Mouse (Mus musculus) forebrain, embryonic 14.5 days (tissue): ENCODE measurements at regions not wholly inside any gene's neighbourhood (a gene's known extent, or its start where the extent isn't known, plus 50 kb on each side); places are given as distances from the start of the nearest gene placed in this dataset.
A peak's percentile ranks its signal among the peaks of the same experiment; 100 is the strongest.

Experiments
- ATAC-seq: fragments of 200-750 bp; cut with Nextera tagmentation; 2 replicates; pipeline ENCODE4 v1.8.0; 2017; ENCODE audit warnings: mild to moderate bottlenecking, moderate library complexity
- DNase-seq: peaks from one replicate; pipeline ENCODE4 v3.0.0-alpha.2; 2015; ENCODE audit warnings: low spot score
- H3K27ac ChIP-seq: fragments of 300-500 bp; sonication (generic); 2 replicates; pipeline ENCODE4 v1.5.1; 2014; ENCODE audit warnings: low read depth, mild to moderate bottlenecking, control low read depth, low read length, moderate library complexity
- H3K27me3 ChIP-seq: fragments of 300-500 bp; sonication (generic); replicated peaks from 2 replicates; pipeline ENCODE4 v1.6.1; 2014; ENCODE audit warnings: low read length, control low read depth, mixed read lengths; ENCODE audit not compliant: control insufficient read depth, insufficient read depth
- H3K36me3 ChIP-seq: fragments of 300-500 bp; sonication (generic); 2 replicates; pipeline ENCODE4 v1.6.1; 2014; ENCODE audit warnings: low read length, control low read depth; ENCODE audit not compliant: control insufficient read depth, insufficient read depth
- H3K4me1 ChIP-seq: fragments of 300-500 bp; sonication (generic); 2 replicates; pipeline ENCODE4 v1.6.1; 2014; ENCODE audit warnings: antibody characterized with exemption, low read length, control low read depth; ENCODE audit not compliant: control insufficient read depth, insufficient read depth
- H3K4me2 ChIP-seq: fragments of 300-500 bp; sonication (generic); 2 replicates; pipeline ENCODE4 v1.6.1; 2014; ENCODE audit warnings: mild to moderate bottlenecking, control low read depth, low read length
- H3K4me3 ChIP-seq: fragments of 300-500 bp; sonication (generic); 2 replicates; pipeline ENCODE4 v1.5.1; 2014; ENCODE audit warnings: low read depth, low read length, control low read depth
- H3K9ac ChIP-seq: fragments of 300-500 bp; sonication (generic); 2 replicates; pipeline ENCODE4 v1.6.1; 2014; ENCODE audit warnings: mild to moderate bottlenecking, low read length, control low read depth, moderate library complexity
- H3K9me3 ChIP-seq: fragments of 300-500 bp; sonication (generic); replicated peaks from 2 replicates; pipeline ENCODE4 v1.6.1; 2016; ENCODE audit warnings: low read length, control low read depth, mixed read lengths; ENCODE audit not compliant: control insufficient read depth
- WGBS: fragments of 180-500 bp; shearing (Covaris S2); extraction: QIAGEN DNeasy Blood & Tissue Kit; methylation state at CpG from one replicate; pipeline ENCODE4 v1.1.7; 2014; 5-methylcytosine and 5-hydroxymethylcytosine counted together

GRCm38 (mm10) chr13:73405720-73406629, 61.0 kb upstream of the Lpcat1 start:
- no peak overlapping the region for H3K27ac ChIP-seq
- WGBS = 16% methylated on average over 20 of the region's 20 CpGs
- no peaks in the 10 kb centered on the region for H3K9me3 ChIP-seq
- no peak overlapping the region for H3K9ac ChIP-seq
- no peak overlapping the region for H3K4me2 ChIP-seq
- no peak for ATAC-seq
- H3K4me3 ChIP-seq = no peak overlapping the region
- H3K4me1 ChIP-seq = no peaks in the 10 kb centered on the region
- no peaks in the 10 kb centered on the region for H3K27me3 ChIP-seq
- DNase-seq = peak; percentile 39
- H3K36me3 ChIP-seq = no peaks in the 10 kb centered on the region

- Histone ChIP-seq H3K9me3 (no peaks in the 10 kb centered on the region), H3K4me3 (no peak overlapping the region), H3K27ac (no peak overlapping the region), H3K4me2 (no peak overlapping the region), H3K9ac (no peak overlapping the region), H3K4me1 (no peaks in the 10 kb centered on the region), H3K36me3 (no peaks in the 10 kb centered on the region), H3K27me3 (no peaks in the 10 kb centered on the region)
- 80% methylated on average over 1 of the region's 1 CpGs for WGBS
- ATAC-seq (no peak), DNase-seq (no peak)
Measured at GRCm38 (mm10) chr13:73400921-73401320, 66.1 kb upstream of the Lpcat1 start.

- H3K9me3 ChIP-seq = no peaks in the 10 kb centered on the region
- H3K4me3 ChIP-seq = no peak overlapping the region
- WGBS = 16% methylated on average over 4 of the region's 4 CpGs
- no peak overlapping the region for H3K9ac ChIP-seq
- H3K36me3 ChIP-seq = no peaks in the 10 kb centered on the region
- DNase-seq (no peak), ATAC-seq (no peak)
- H3K4me2 ChIP-seq = no peak overlapping the region
- no peak overlapping the region for H3K27ac ChIP-seq
- no peaks in the 10 kb centered on the region for H3K4me1 ChIP-seq
- H3K27me3 ChIP-seq = no peaks in the 10 kb centered on the region
Measured at GRCm38 (mm10) chr13:73397033-73397432, 68.7 kb upstream of the Ndufs6 start.

GRCm38 (mm10) chr13:73395856-73396255, 67.5 kb upstream of the Ndufs6 start:
- no peak for ATAC-seq
- H3K9ac ChIP-seq = no peak overlapping the region
- no peaks in the 10 kb centered on the region for H3K4me1 ChIP-seq
- no peaks in the 10 kb centered on the region for H3K36me3 ChIP-seq
- H3K4me3 ChIP-seq = no peak overlapping the region
- DNase-seq = no peak
- no peaks in the 10 kb centered on the region for H3K9me3 ChIP-seq
- WGBS = 73% methylated on average over 7 of the region's 7 CpGs
- H3K27me3 ChIP-seq = no peaks in the 10 kb centered on the region
- H3K27ac ChIP-seq = no peak overlapping the region
- no peak overlapping the region for H3K4me2 ChIP-seq

- Histone ChIP-seq H3K4me2 (no peak overlapping the region), H3K9ac (no peak overlapping the region), H3K4me1 (no peaks in the 10 kb centered on the region), H3K9me3 (no peaks in the 10 kb centered on the region), H3K27ac (no peak overlapping the region), H3K4me3 (no peak overlapping the region), H3K36me3 (no peaks in the 10 kb centered on the region), H3K27me3 (no peaks in the 10 kb centered on the region)
- WGBS = 81% methylated on average over 4 of the region's 4 CpGs
- ATAC-seq = no peak
- DNase-seq = no peak
Measured at GRCm38 (mm10) chr13:73389051-73389450, 60.7 kb upstream of the Ndufs6 start.

GRCm38 (mm10) chr13:73383585-73383984, 55.2 kb upstream of the Ndufs6 start:
- Histone ChIP-seq H3K9me3 (no peaks in the 10 kb centered on the region), H3K36me3 (no peaks in the 10 kb centered on the region), H3K4me2 (no peak overlapping the region), H3K27me3 (no peaks in the 10 kb centered on the region), H3K9ac (no peak overlapping the region), H3K4me3 (no peak overlapping the region), H3K4me1 (no peaks in the 10 kb centered on the region), H3K27ac (no peak overlapping the region)
- 73% methylated on average over 3 of the region's 3 CpGs for WGBS
- no peak for DNase-seq
- ATAC-seq = no peak
